Comparison of ENCODE assay signal across 8 mouse cellular contexts in genomic region chr5:89526878-89527578, GRCm38 (mm10). TPM values are rescaled to one million over a fixed set of nuclear protein-coding genes. Genes with fewer than 3 reads are reported as not detected.
DNase-seq lines count a peak whose midpoint lies in the region; ATAC-seq lines count a peak whose summit lies in the region.

TSS of gene Npffr2 (plus strand) at chr5:89527429.

- 5% methylated on average over 23 of the region's 23 CpGs for WGBS in heart, embryonic 15.5 days
- WGBS in hindbrain, embryonic 12.5 days = 2% methylated on average over 23 of the region's 23 CpGs
- 4% methylated on average over 23 of the region's 23 CpGs for WGBS in limb, embryonic 15.5 days
- WGBS in midbrain, embryonic 16.5 days = 4% methylated on average over 23 of the region's 23 CpGs

- peaks cover 10% of the 10 kb centered on the region for H3K27me3 ChIP-seq in heart, embryonic 15.5 days
- H3K27me3 ChIP-seq in hindbrain, embryonic 12.5 days = peaks cover 13% of the 10 kb centered on the region
- peaks cover 10% of the 10 kb centered on the region; the same call in 1 of the 2 replicates for H3K27me3 ChIP-seq in limb, embryonic 15.5 days
- peaks cover 4% of the 10 kb centered on the region for H3K27me3 ChIP-seq in midbrain, embryonic 16.5 days (ENCODE audit: control insufficient read depth, insufficient read depth, low read depth, low read length)

- peak within 1 kb of the TSS; percentile 89 for H3K4me2 ChIP-seq in heart, embryonic 15.5 days
- H3K4me2 ChIP-seq in hindbrain, embryonic 12.5 days (replicated peaks) = peak within 1 kb of the TSS; percentile 90
- peak within 1 kb of the TSS; percentile 66 for H3K4me2 ChIP-seq in limb, embryonic 15.5 days
- peak within 1 kb of the TSS; percentile 80 for H3K4me2 ChIP-seq in midbrain, embryonic 16.5 days (ENCODE audit: low read length)

- 0 out of 2 replicates have a peak within 1 kb of the TSS, but pooled peaks have one; percentile 2 for H3K9ac ChIP-seq in heart, embryonic 15.5 days
- peak within 1 kb of the TSS; percentile 29 for H3K9ac ChIP-seq in hindbrain, embryonic 12.5 days
- H3K9ac ChIP-seq in limb, embryonic 15.5 days = no peak within 1 kb of the TSS
- H3K9ac ChIP-seq in midbrain, embryonic 16.5 days (ENCODE audit: low read depth, low read length) = peak within 1 kb of the TSS; percentile 61

- no peaks in the 10 kb centered on the region for H3K9me3 ChIP-seq in heart, embryonic 15.5 days (replicated peaks)
- no peaks in the 10 kb centered on the region for H3K9me3 ChIP-seq in hindbrain, embryonic 12.5 days (replicated peaks)
- no peaks in the 10 kb centered on the region for H3K9me3 ChIP-seq in limb, embryonic 15.5 days
- no peaks in the 10 kb centered on the region for H3K9me3 ChIP-seq in midbrain, embryonic 16.5 days (replicated peaks; ENCODE audit: control insufficient read depth, low read length, poor library complexity, severe bottlenecking)

- H3K4me1 ChIP-seq in heart, embryonic 15.5 days (replicated peaks) = peaks cover 4% of the 10 kb centered on the region
- H3K4me1 ChIP-seq in hindbrain, embryonic 12.5 days = peaks cover 12% of the 10 kb centered on the region
- peaks cover 16% of the 10 kb centered on the region for H3K4me1 ChIP-seq in limb, embryonic 15.5 days
- peaks cover 13% of the 10 kb centered on the region for H3K4me1 ChIP-seq in midbrain, embryonic 16.5 days (ENCODE audit: control insufficient read depth, insufficient read depth, low read length)

- H3K4me3 ChIP-seq in heart, embryonic 15.5 days = peak within 1 kb of the TSS; percentile 49
- H3K4me3 ChIP-seq in hindbrain, embryonic 12.5 days = peak within 1 kb of the TSS; percentile 43
- peak within 1 kb of the TSS; percentile 33 for H3K4me3 ChIP-seq in limb, embryonic 15.5 days
- peak within 1 kb of the TSS; percentile 49 for H3K4me3 ChIP-seq in midbrain, embryonic 16.5 days (ENCODE audit: low read depth, low read length)

- ATAC-seq in heart, embryonic 15.5 days (replicated peaks; ENCODE audit: insufficient number of reproducible peaks, insufficient read depth, low FRiP score, low read depth) = 0 out of 2 replicates have a peak, but pooled peaks have one; percentile 55
- peak; percentile 93 for ATAC-seq in hindbrain, embryonic 12.5 days (ENCODE audit: low FRiP score)
- ATAC-seq in limb, embryonic 15.5 days (ENCODE audit: insufficient number of reproducible peaks, low FRiP score, low TSS enrichment, low read depth) = peak; percentile 55; the same call in 1 of the 2 replicates
- ATAC-seq in midbrain, embryonic 16.5 days = peak; percentile 94

- H3K27ac ChIP-seq in heart, embryonic 15.5 days = no peak within 1 kb of the TSS
- no peak within 1 kb of the TSS for H3K27ac ChIP-seq in hindbrain, embryonic 12.5 days
- H3K27ac ChIP-seq in limb, embryonic 15.5 days = no peak within 1 kb of the TSS
- H3K27ac ChIP-seq in midbrain, embryonic 16.5 days (ENCODE audit: low read length) = no peak within 1 kb of the TSS

- DNase-seq in heart, adult 18-20 months = no peak
- peak; percentile 74 for DNase-seq in embryo, embryonic 10 days (ENCODE audit: low spot score)
- DNase-seq in spleen, postnatal 36 days (ENCODE audit: low spot score in 2 of 2) = no peak
- DNase-seq in layer of hippocampus, adult 9-11 months = no peak

- no peaks in the 10 kb centered on the region for H3K36me3 ChIP-seq in heart, embryonic 15.5 days
- no peaks in the 10 kb centered on the region for H3K36me3 ChIP-seq in hindbrain, embryonic 12.5 days
- no peaks in the 10 kb centered on the region for H3K36me3 ChIP-seq in limb, embryonic 15.5 days
- no peaks in the 10 kb centered on the region for H3K36me3 ChIP-seq in midbrain, embryonic 16.5 days (ENCODE audit: control insufficient read depth, insufficient read depth, low read length)

RNA-seq across cellular contexts. Expression of gene Npffr2, which starts in this region (rescaled TPM):
- not detected in 2 replicates for polyA plus RNA-seq in heart, embryonic 15.5 days (2015; fragmentation: Nextera tagmentation; extraction: Ambion mirVana)
- under 1 TPM in 1 of 2 experiments, not detected in 1; 0.18 TPM for total RNA-seq in heart, adult 18-20 months (2021)
- 0.14 TPM in 1 of 2 replicates, not detected in the other for polyA plus RNA-seq in hindbrain, embryonic 12.5 days (2016; fragmentation: Nextera tagmentation; extraction: Ambion mirVana)
- polyA plus RNA-seq in limb, embryonic 15.5 days (2015; fragmentation: Nextera tagmentation; extraction: Ambion mirVana) = not detected in 2 replicates
- polyA plus RNA-seq in midbrain, embryonic 16.5 days (2015; fragmentation: Nextera tagmentation; extraction: Ambion mirVana) = 0.12 TPM in 1 of 2 replicates, not detected in the other

Comparison
In these comparisons a context has a peak if more than half of its experiments do, and no peak if none do; other contexts are left out.
1. Peak in ATAC-seq, H3K4me3 ChIP-seq, H3K9ac ChIP-seq and H3K4me2 ChIP-seq in heart, embryonic 15.5 days; RNA of the gene not detected or under 1 TPM.
2. Peak in ATAC-seq, H3K4me3 ChIP-seq, H3K9ac ChIP-seq and H3K4me2 ChIP-seq in hindbrain, embryonic 12.5 days; RNA of the gene not detected or under 1 TPM.
3. Peak in ATAC-seq, H3K4me3 ChIP-seq and H3K4me2 ChIP-seq in limb, embryonic 15.5 days; RNA of the gene not detected or under 1 TPM.
4. Peak in ATAC-seq, H3K4me3 ChIP-seq, H3K9ac ChIP-seq and H3K4me2 ChIP-seq in midbrain, embryonic 16.5 days; RNA of the gene not detected or under 1 TPM.